Mouse (Mus musculus) thymus, adult 2 months (tissue): ENCODE measurements around the gene Fam124b.

Source experiments
- CTCF ChIP-seq: fragments of 200-500 bp; IDR thresholded peaks from 2 replicates; pipeline ENCODE4 v1.5.1; 2012; ENCODE audit warnings: mild to moderate bottlenecking, control low read depth, low read length, moderate library complexity, borderline replicate concordance; ENCODE audit not compliant: control insufficient read depth, poor library complexity, insufficient read depth; ENCODE audit errors: extremely low read depth
- POLR2A ChIP-seq: fragments of 200-500 bp; IDR thresholded peaks from 2 replicates; pipeline ENCODE4 v1.6.1; 2012; ENCODE audit warnings: mild to moderate bottlenecking, low read length, control low read depth, moderate library complexity; ENCODE audit not compliant: control insufficient read depth, poor library complexity, insufficient read depth; ENCODE audit errors: extremely low read depth

- no peak for TF ChIP-seq CTCF
- no peak for TF ChIP-seq POLR2A
These were observed 67.6 kb downstream of the Fam124b start for GRCm38 (mm10) chr1:80150681-80151080.
